Mouse (Mus musculus) heart, adult 2 months (tissue): ENCODE measurements around the gene Ggact.

Experiments used
- CTCF ChIP-seq: fragments of 200-600 bp; IDR thresholded peaks from 2 replicates; pipeline ENCODE4 v1.8.1; 2022; ENCODE audit warnings: antibody characterized with exemption, mild to moderate bottlenecking, moderate library complexity
- EP300 ChIP-seq: fragments of 200-500 bp; IDR thresholded peaks from 2 replicates; pipeline ENCODE4 v1.6.1; 2011; ENCODE audit warnings: low read depth, low read length, control low read depth; ENCODE audit not compliant: insufficient read depth
- POLR2A ChIP-seq: fragments of 200-500 bp; IDR thresholded peaks from 2 replicates; pipeline ENCODE4 v1.6.1; 2011; ENCODE audit warnings: mild to moderate bottlenecking, low read depth, low read length, control low read depth; ENCODE audit not compliant: insufficient read depth

DNA sequence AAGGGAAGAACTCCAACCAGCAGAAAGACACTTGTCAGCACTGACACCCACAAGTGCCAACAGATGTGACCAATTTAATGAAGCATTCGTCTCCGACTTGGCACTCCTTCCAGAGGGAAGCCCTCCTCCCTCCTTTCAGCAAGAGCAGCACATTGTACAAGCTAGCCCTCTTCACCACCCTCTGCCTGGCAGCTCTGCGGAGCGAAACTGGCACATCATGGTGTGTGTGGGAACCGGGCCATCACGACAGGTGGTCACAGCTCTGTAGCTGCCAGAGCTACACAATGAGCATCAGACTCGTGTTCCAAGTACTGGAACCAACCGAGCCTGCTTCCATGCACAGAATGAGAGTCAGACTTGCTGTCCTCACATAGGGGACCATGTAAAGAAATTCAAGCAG lies 44.4 kb upstream of the Ggact start:
- TF ChIP-seq CTCF (no peak), EP300 (no peak), POLR2A (no peak)
